In the genomic region with DNA sequence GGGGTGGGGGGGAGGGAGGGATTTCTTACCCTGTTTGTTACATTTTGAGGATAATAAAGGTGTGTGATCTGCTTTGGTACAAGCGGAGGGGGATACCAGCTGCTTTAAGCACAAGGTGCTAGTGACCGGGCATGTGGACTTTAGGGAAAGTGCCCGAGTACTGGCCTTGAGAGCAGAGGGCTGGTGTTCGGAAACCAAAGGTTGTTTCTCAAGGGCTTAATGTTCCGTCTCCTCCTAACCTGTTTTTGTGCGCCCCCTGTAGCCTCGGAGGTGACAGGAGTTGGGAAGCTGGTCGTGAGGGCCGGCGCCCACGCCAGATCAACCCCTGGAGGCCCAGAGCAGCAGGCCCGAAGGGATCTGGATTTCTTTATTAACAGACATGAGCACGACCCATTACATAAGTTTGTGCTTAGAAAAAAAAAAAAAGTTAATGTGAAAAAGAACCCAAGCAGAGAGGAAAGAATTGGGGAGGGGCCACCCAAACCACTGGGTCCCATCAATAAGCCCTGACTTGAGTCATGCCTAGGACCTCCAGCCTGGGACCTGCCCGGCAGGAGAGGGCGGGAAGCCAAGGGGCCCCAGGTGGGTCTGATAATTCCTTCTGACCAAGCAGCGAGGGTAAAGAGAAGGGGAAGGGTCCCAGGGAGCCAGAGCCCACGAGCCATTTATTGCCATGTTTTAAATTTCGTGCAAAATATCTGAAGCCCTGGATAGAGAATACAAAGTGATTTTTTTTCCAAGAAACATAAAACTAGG, we compare ENCODE assay signal across 8 mouse cellular contexts. TPM values are rescaled to one million over a fixed set of nuclear protein-coding genes. Genes with fewer than 3 reads are reported as not detected.
A peak's percentile ranks its signal among the peaks of the same experiment; 100 is the strongest.
DNase-seq lines count a peak whose midpoint lies in the region; ATAC-seq and TF ChIP-seq lines count a peak whose summit lies in the region.

No protein-coding gene starts in this region.

- no peak for TF ChIP-seq EP300 in liver, postnatal 0 days (IDR thresholded peaks at IDR 0.05; ENCODE audit: low read depth)

- intact Hi-C loops in left cerebral cortex, postnatal 36 days (cut with DNase I) = loop anchor here (2.0 kb wide), 1 partner anchor 44 kb away; no protein-coding TSS in a partner anchor
- intact Hi-C loops in left cerebral cortex, postnatal 14 days (cut with DNase I) = no loop called here

- H3K27me3 ChIP-seq in heart, embryonic 15.5 days = peaks cover 72% of the 10 kb centered on the region
- H3K27me3 ChIP-seq in liver, postnatal 0 days (ENCODE audit: insufficient read depth, low read length) = peaks cover 46% of the 10 kb centered on the region

- peaks cover 21% of the 10 kb centered on the region; the same call in 1 of the 2 replicates for H3K36me3 ChIP-seq in heart, embryonic 15.5 days
- no peaks in the 10 kb centered on the region for H3K36me3 ChIP-seq in liver, postnatal 0 days (replicated peaks; ENCODE audit: insufficient read depth, low read length)

- ATAC-seq in heart, embryonic 15.5 days (replicated peaks; ENCODE audit: insufficient number of reproducible peaks, insufficient read depth, low FRiP score, low read depth) = no peak
- no peak for ATAC-seq in liver, postnatal 0 days

- H3K4me1 ChIP-seq in bone marrow, adult 2 months (ENCODE audit: control insufficient read depth, insufficient read depth, low read length) = no peaks in the 10 kb centered on the region; the same call in 1 of the 2 replicates
- peaks cover 28% of the 10 kb centered on the region for H3K4me1 ChIP-seq in heart, embryonic 15.5 days (replicated peaks)
- H3K4me1 ChIP-seq in liver, postnatal 0 days (ENCODE audit: insufficient read depth) = peaks cover 24% of the 10 kb centered on the region

- WGBS in bone marrow, adult 2 months = 22% methylated on average over 18 of the region's 18 CpGs
- WGBS in heart, embryonic 15.5 days = 30% methylated on average over 18 of the region's 18 CpGs
- WGBS in liver, postnatal 0 days (ENCODE audit: insufficient replicate concordance) = 28% methylated on average over 18 of the region's 18 CpGs

- peak overlapping the region; percentile 25; the same call in 1 of the 2 replicates for H3K27ac ChIP-seq in bone marrow, adult 2 months (ENCODE audit: control insufficient read depth, insufficient read depth, low read depth, low read length, poor library complexity)
- peak overlapping the region; percentile 45 for H3K27ac ChIP-seq in heart, embryonic 15.5 days
- no peak overlapping the region for H3K27ac ChIP-seq in liver, postnatal 0 days (ENCODE audit: low read depth)

- peak overlapping the region; percentile 100 for H3K4me2 ChIP-seq in heart, embryonic 15.5 days
- H3K4me2 ChIP-seq in liver, postnatal 0 days (ENCODE audit: low read depth, low read length) = peak overlapping the region; percentile 96

- H3K9ac ChIP-seq in heart, embryonic 15.5 days = peak overlapping the region; percentile 71
- H3K9ac ChIP-seq in liver, postnatal 0 days (replicated peaks) = peak overlapping the region; percentile 57

- TF ChIP-seq POLR2A in bone marrow, adult 2 months (IDR thresholded peaks at IDR 0.05; ENCODE audit: borderline replicate concordance, control insufficient read depth, low read depth, low read length) = no peak

- H3K4me3 ChIP-seq in bone marrow, adult 2 months (replicated peaks; ENCODE audit: control insufficient read depth, low read depth, low read length) = peak overlapping the region; percentile 38
- peak overlapping the region; percentile 69 for H3K4me3 ChIP-seq in heart, embryonic 15.5 days
- H3K4me3 ChIP-seq in liver, postnatal 0 days (ENCODE audit: low read depth, low read length) = peak overlapping the region; percentile 62

- TF ChIP-seq CTCF in bone marrow, adult 2 months (IDR thresholded peaks at IDR 0.05; ENCODE audit: control insufficient read depth, insufficient read depth, low read length) = peak; percentile 21; the same call in 1 of the 2 replicates
- TF ChIP-seq CTCF in liver, postnatal 0 days (IDR thresholded peaks at IDR 0.05; ENCODE audit: low read depth) = peak; percentile 30

- peak; percentile 47 to 49 for DNase-seq in left cerebral cortex, postnatal 36 days (ENCODE audit: low spot score in 2 of 2)
- DNase-seq in left cerebral cortex, postnatal 14 days (ENCODE audit: low spot score in 2 of 2) = no peak
- DNase-seq in liver, postnatal 0 days = no peak
- DNase-seq in thymus, postnatal 25 days = peak; percentile 61
- DNase-seq in urinary bladder, postnatal 4 days (ENCODE audit: low spot score in 2 of 2) = no peak
- DNase-seq in urinary bladder, postnatal 25 days (ENCODE audit: low spot score) = no peak

- no peaks in the 10 kb centered on the region for H3K9me3 ChIP-seq in heart, embryonic 15.5 days (replicated peaks)
- H3K9me3 ChIP-seq in liver, postnatal 0 days (ENCODE audit: low read length) = no peaks in the 10 kb centered on the region

RNA-seq across cellular contexts. Expression of gene Prr7, which starts 9.2 kb away (rescaled TPM):
- total RNA-seq in left cerebral cortex, postnatal 36 days (2021) = 10 to 100 TPM; 81.8 to 82.1 TPM
- 100 to 1,000 TPM in 1 of 2 experiments, 10 to 100 TPM in 1; 98.9 to 104 TPM for total RNA-seq in left cerebral cortex, postnatal 14 days (2021)
- polyA plus RNA-seq in bone marrow, adult 2 months (2011; ENCODE audit: insufficient read depth, insufficient read length, low replicate concordance, missing spikeins) = 3.1 and 4.1 TPM in 2 replicates
- 0.18 and 0.30 TPM in 2 replicates for polyA plus RNA-seq in heart, embryonic 15.5 days (2015; fragmentation: Nextera tagmentation; extraction: Ambion mirVana)
- polyA plus RNA-seq in liver, postnatal 0 days (2015; fragmentation: Nextera tagmentation; extraction: Ambion mirVana) = not detected in 2 replicates

RNA-seq across cellular contexts. Expression of gene Dbn1, which starts 14.7 kb away (rescaled TPM):
- 100 to 1,000 TPM; 247 to 314 TPM for total RNA-seq in left cerebral cortex, postnatal 36 days (2021)
- 100 to 1,000 TPM; 326 to 327 TPM for total RNA-seq in left cerebral cortex, postnatal 14 days (2021)
- polyA plus RNA-seq in bone marrow, adult 2 months (2011; ENCODE audit: insufficient read depth, insufficient read length, low replicate concordance, missing spikeins) = 2.2 and 3.5 TPM in 2 replicates
- 60.1 and 77.2 TPM in 2 replicates for polyA plus RNA-seq in heart, embryonic 15.5 days (2015; fragmentation: Nextera tagmentation; extraction: Ambion mirVana)
- polyA plus RNA-seq in liver, postnatal 0 days (2015; fragmentation: Nextera tagmentation; extraction: Ambion mirVana) = 4.1 and 4.2 TPM in 2 replicates

RNA-seq across cellular contexts. Expression of gene Grk6, which starts 28.4 kb away (rescaled TPM):
- 10 to 100 TPM; 63.4 to 65.2 TPM for total RNA-seq in left cerebral cortex, postnatal 36 days (2021)
- 10 to 100 TPM; 67.5 to 67.8 TPM for total RNA-seq in left cerebral cortex, postnatal 14 days (2021)
- polyA plus RNA-seq in bone marrow, adult 2 months (2011; ENCODE audit: insufficient read depth, insufficient read length, low replicate concordance, missing spikeins) = 64.8 and 109 TPM in 2 replicates
- 15.5 and 24.7 TPM in 2 replicates for polyA plus RNA-seq in heart, embryonic 15.5 days (2015; fragmentation: Nextera tagmentation; extraction: Ambion mirVana)
- polyA plus RNA-seq in liver, postnatal 0 days (2015; fragmentation: Nextera tagmentation; extraction: Ambion mirVana) = 15.9 and 16.7 TPM in 2 replicates

RNA-seq across cellular contexts. Expression of gene Pdlim7, which starts 40.2 kb away (rescaled TPM):
- total RNA-seq in left cerebral cortex, postnatal 36 days (2021) = 100 to 1,000 TPM in 1 of 2 experiments, 10 to 100 TPM in 1; 82.1 to 101 TPM
- 10 to 100 TPM; 66.0 to 79.4 TPM for total RNA-seq in left cerebral cortex, postnatal 14 days (2021)
- polyA plus RNA-seq in bone marrow, adult 2 months (2011; ENCODE audit: insufficient read depth, insufficient read length, low replicate concordance, missing spikeins) = 21.9 and 89.6 TPM in 2 replicates
- polyA plus RNA-seq in heart, embryonic 15.5 days (2015; fragmentation: Nextera tagmentation; extraction: Ambion mirVana) = 221 and 251 TPM in 2 replicates
- polyA plus RNA-seq in liver, postnatal 0 days (2015; fragmentation: Nextera tagmentation; extraction: Ambion mirVana) = 15.9 and 17.0 TPM in 2 replicates

RNA-seq across cellular contexts. Expression of gene F12, which starts 46.7 kb away (rescaled TPM):
- total RNA-seq in left cerebral cortex, postnatal 36 days (2021) = under 1 TPM; 0.79 to 0.84 TPM
- total RNA-seq in left cerebral cortex, postnatal 14 days (2021) = under 1 TPM in 1 of 2 experiments, not detected in 1; 0.30 TPM
- polyA plus RNA-seq in bone marrow, adult 2 months (2011; ENCODE audit: insufficient read depth, insufficient read length, low replicate concordance, missing spikeins) = 1.3 TPM in 2 replicates
- polyA plus RNA-seq in heart, embryonic 15.5 days (2015; fragmentation: Nextera tagmentation; extraction: Ambion mirVana) = 0.10 and 1.2 TPM in 2 replicates
- polyA plus RNA-seq in liver, postnatal 0 days (2015; fragmentation: Nextera tagmentation; extraction: Ambion mirVana) = 403 and 418 TPM in 2 replicates

Comparison
In these comparisons a context has a peak if more than half of its experiments do, and no peak if none do; other contexts are left out.
1. DNase-seq: peak in left cerebral cortex, postnatal 36 days (2 of 2) and thymus, postnatal 25 days (single experiment); none in left cerebral cortex, postnatal 14 days (0 of 2), liver, postnatal 0 days (single experiment), urinary bladder, postnatal 4 days (0 of 2) and urinary bladder, postnatal 25 days (single experiment).
2. RNA of gene Dbn1, which starts 14.7 kb away (polyA plus RNA-seq): 60.1 to 77.2 TPM in heart, embryonic 15.5 days; 4.1 to 4.2 TPM in liver, postnatal 0 days and 2.2 to 3.5 TPM in bone marrow, adult 2 months; every median in the first group is over 10 times any median in the second.
3. Peak in every context shown above with its lines, with median percentiles within 50 percentile points of each other: H3K4me3 ChIP-seq.